Mouse (Mus musculus) limb, embryonic 15.5 days (tissue): ENCODE results near the gene Eva1c. TPM values are rescaled to one million over a fixed set of nuclear protein-coding genes. Genes with fewer than 3 reads are reported as not detected.

Source experiments
- ATAC-seq: fragments of 200-750 bp; cut with Nextera tagmentation; 2 replicates; pipeline ENCODE4 v1.8.0; 2017; ENCODE audit warnings: low read depth, moderate TSS enrichment; ENCODE audit not compliant: insufficient number of reproducible peaks, low FRiP score, low TSS enrichment
- H3K27ac ChIP-seq: fragments of 300-500 bp; sonication (generic); 2 replicates; pipeline ENCODE4 v1.5.1; 2015; ENCODE audit warnings: moderate library complexity, mild to moderate bottlenecking, inconsistent platforms
- H3K27me3 ChIP-seq: fragments of 300-500 bp; sonication (generic); 2 replicates; pipeline ENCODE4 v1.6.1; 2015; ENCODE audit warnings: inconsistent platforms
- H3K36me3 ChIP-seq: fragments of 300-500 bp; sonication (generic); 2 replicates; pipeline ENCODE4 v1.6.1; 2015; ENCODE audit warnings: inconsistent platforms
- H3K4me1 ChIP-seq: fragments of 300-500 bp; sonication (generic); 2 replicates; pipeline ENCODE4 v1.6.1; 2015; ENCODE audit warnings: inconsistent platforms
- H3K4me2 ChIP-seq: fragments of 300-500 bp; sonication (generic); 2 replicates; pipeline ENCODE4 v1.6.1; 2015; ENCODE audit warnings: mild to moderate bottlenecking, inconsistent platforms
- H3K4me3 ChIP-seq: fragments of 300-500 bp; sonication (generic); 2 replicates; pipeline ENCODE4 v1.5.1; 2015; ENCODE audit warnings: mild to moderate bottlenecking, inconsistent platforms
- H3K9ac ChIP-seq: fragments of 300-500 bp; sonication (generic); 2 replicates; pipeline ENCODE4 v1.6.1; 2015; ENCODE audit warnings: inconsistent platforms
- H3K9me3 ChIP-seq: fragments of 300-500 bp; sonication (generic); 2 replicates; pipeline ENCODE4 v1.6.1; 2016; ENCODE audit warnings: inconsistent platforms
- WGBS: fragments of 180-500 bp; shearing (Covaris S2); methylation state at CpG from one replicate; pipeline ENCODE4 v1.1.7; 2015; 5-methylcytosine and 5-hydroxymethylcytosine counted together
- microRNA-seq: library from miRNA; unstranded; fragments of <30 nt; microRNA quantifications from one replicate; pipeline ENCODE4, GENCODE M21; 2016
- polyA plus RNA-seq: library from polyadenylated mRNA; unstranded; fragments of >200 nt; fragmentation: Nextera tagmentation; extraction: Ambion mirVana; gene quantifications from 2 replicates; pipeline ENCODE4 v1.2.1, GENCODE M21; 2015

Gene Eva1c
- polyA plus RNA-seq, 1 experiment from 2014 or later, result 1.2 TPM

DNA sequence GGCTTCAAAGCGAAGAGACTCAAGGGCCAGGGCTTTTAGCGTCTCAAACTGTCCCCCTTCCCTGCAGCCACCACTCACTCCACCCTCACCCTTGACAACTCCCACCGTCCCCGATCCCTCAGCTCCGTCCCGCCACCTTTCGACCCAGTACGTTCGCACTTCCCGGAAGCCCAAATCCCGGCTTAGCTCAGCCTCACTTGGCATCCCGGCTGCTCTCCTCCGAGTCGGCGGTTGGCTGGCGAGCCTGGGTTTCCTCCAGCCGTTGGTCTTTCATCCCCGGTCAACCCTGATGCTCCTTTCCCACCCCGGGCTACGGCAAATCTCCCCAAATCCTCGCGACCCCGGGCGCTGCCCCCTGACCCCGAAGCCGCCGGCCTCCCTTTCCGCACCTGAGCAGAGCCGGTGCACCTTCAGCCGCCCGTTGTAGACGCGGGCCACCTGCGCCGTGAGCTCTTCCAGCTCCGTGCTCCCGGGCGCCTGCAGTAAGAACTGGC is 107.7 kb downstream of the Eva1c start:
- peak overlapping the region; percentile 81 for H3K9ac ChIP-seq
- peak overlapping the region; percentile 89 for H3K4me3 ChIP-seq
- peak overlapping the region; percentile 89 for H3K27ac ChIP-seq
- no peaks in the 10 kb centered on the region for H3K9me3 ChIP-seq
- under 1% methylated on average over 38 of the region's 38 CpGs for WGBS
- peaks cover 3% of the 10 kb centered on the region for H3K4me1 ChIP-seq
- peak overlapping the region; percentile 82 for H3K4me2 ChIP-seq
- H3K36me3 ChIP-seq, result peaks cover 20% of the 10 kb centered on the region
- no peaks in the 10 kb centered on the region for H3K27me3 ChIP-seq
- peak; percentile 53 for ATAC-seq

DNA sequence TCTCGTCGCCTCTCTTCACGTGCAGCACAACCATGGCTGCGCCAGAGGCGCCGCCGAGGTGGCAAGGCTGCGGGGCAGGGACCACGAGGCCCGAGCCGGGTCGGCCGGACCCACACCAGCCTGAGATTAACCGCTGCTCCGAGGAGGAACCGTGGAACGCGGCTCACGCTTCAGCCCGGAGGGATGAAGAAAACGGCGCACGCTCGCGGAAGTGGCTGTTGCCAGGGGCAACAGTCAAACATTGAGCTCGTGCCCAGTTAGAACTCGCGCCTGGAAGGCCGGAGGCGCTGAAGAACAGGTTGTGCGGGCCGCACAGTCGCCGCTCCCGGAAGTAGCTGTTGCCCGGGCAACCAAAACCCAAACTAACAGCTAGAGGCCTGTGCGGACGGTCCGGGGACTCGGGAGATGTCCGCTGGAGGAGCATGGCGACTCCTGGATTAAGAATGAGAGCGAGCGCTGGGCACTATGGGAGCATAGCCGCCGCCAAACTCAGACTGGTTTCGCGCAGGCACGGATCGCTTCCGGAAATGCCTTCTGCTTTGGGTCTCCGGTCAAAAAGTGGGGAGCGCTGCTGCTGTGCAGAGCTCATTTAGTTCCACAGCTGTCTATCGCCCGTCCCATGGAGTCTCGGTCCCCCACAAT is 108.3 kb downstream of the Eva1c start, which contains the start of gene Cfap298:
Gene Cfap298 (minus strand): TSS at position 428 of the 642 bp plus-strand sequence.
- WGBS, result under 1% methylated on average over 56 of the region's 56 CpGs
- Histone ChIP-seq H3K4me1 (peaks cover 3% of the 10 kb centered on the region), H3K9me3 (no peaks in the 10 kb centered on the region), H3K36me3 (peaks cover 14% of the 10 kb centered on the region), H3K9ac (peak within 1 kb of the TSS; percentile 81), H3K27ac (peak within 1 kb of the TSS; percentile 89), H3K4me3 (peak within 1 kb of the TSS; percentile 89), H3K27me3 (no peaks in the 10 kb centered on the region), H3K4me2 (peak within 1 kb of the TSS; percentile 82)
- peak; percentile 93 for ATAC-seq

DNA sequence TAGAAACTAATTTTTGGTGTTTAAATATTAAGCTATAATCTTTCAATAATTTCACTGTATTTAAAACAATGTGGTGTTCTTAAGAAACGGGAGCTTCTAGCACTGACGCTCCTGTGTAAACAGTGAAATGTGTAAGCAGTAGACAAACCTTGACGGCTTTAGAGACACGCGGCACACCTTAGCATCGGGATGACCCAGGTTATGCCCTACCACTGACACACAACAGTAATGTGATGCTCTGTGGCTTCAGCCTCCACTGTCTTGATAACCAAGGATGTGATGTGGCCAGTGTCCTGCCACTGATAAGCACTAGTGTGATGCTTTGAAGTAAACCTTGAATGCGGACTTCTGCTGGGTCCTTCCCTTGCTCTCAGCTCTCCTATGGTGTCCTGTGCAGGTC is 114.7 kb downstream of the Eva1c start:
- no peak overlapping the region for H3K4me3 ChIP-seq
- no peak overlapping the region for H3K27ac ChIP-seq
- ATAC-seq, result no peak
- WGBS, result 94% methylated on average over 7 of the region's 7 CpGs
- H3K4me1 ChIP-seq, result no peaks in the 10 kb centered on the region
- H3K27me3 ChIP-seq, result no peaks in the 10 kb centered on the region
- H3K9me3 ChIP-seq, result no peaks in the 10 kb centered on the region
- H3K9ac ChIP-seq, result no peak overlapping the region
- no peak overlapping the region for H3K4me2 ChIP-seq
- H3K36me3 ChIP-seq, result peaks cover 29% of the 10 kb centered on the region

DNA sequence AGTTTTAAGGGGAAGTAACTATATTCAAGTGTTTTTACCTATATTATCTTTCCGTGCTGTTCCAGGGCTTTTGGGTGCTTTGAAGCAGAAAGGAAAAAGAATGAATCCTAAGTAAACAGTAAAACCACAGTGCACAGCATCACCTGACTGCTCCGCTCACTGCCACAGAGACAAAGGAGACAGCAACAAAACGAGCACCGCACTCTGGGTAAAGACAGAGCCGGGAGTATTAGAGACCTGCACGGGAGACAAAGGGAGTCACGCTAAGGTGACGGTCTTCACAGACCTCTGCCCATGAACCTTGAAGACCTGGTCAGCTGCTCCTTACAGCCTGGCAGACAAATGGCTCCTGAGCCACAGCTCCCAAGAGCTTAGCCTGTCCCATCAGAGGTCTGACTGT is 120.5 kb downstream of the Eva1c start:
- Histone ChIP-seq H3K27ac (no peak overlapping the region), H3K9me3 (no peaks in the 10 kb centered on the region), H3K27me3 (no peaks in the 10 kb centered on the region), H3K9ac (no peak overlapping the region), H3K4me3 (no peak overlapping the region), H3K4me2 (no peak overlapping the region), H3K36me3 (peaks cover 42% of the 10 kb centered on the region), H3K4me1 (no peaks in the 10 kb centered on the region)
- ATAC-seq, result no peak
- 86% methylated on average over 8 of the region's 8 CpGs for WGBS

DNA sequence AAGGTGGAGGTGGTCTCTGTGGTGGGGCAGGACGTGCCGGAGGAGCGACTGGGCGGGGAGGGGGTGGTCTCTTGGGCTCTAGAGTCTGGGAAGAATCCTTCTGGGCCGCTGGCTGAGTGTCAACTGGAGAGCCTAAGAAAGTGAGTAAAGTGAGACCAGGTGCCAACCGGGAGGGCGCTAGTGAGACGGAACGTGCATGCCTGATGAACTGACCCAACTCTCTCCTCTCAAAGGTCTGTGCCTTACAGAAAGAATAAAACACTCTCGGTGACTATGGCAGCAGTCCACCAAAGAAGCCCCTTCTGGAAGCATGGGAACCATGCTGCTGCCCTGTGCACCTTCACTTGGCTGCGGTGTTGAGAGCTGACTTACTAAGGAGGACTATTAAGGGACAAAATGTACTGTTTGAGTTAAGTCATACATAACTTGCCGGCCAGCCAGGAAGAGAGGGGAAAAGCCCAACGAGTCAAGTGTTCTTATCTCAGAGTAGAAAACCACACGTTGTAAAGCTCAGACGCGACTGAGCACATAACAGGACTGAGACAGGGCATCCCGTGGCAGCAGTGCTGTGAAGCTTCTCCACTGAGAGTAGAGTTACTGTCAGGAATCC is 123.9 kb downstream of the Eva1c start:
- peaks cover 36% of the 10 kb centered on the region for H3K36me3 ChIP-seq
- H3K9ac ChIP-seq, result no peak overlapping the region
- no peaks in the 10 kb centered on the region for H3K4me1 ChIP-seq
- no peak for ATAC-seq
- H3K4me2 ChIP-seq, result no peak overlapping the region
- no peaks in the 10 kb centered on the region for H3K27me3 ChIP-seq
- no peaks in the 10 kb centered on the region for H3K9me3 ChIP-seq
- H3K4me3 ChIP-seq, result no peak overlapping the region
- no peak overlapping the region for H3K27ac ChIP-seq
- WGBS, result 54% methylated on average over 17 of the region's 17 CpGs

DNA sequence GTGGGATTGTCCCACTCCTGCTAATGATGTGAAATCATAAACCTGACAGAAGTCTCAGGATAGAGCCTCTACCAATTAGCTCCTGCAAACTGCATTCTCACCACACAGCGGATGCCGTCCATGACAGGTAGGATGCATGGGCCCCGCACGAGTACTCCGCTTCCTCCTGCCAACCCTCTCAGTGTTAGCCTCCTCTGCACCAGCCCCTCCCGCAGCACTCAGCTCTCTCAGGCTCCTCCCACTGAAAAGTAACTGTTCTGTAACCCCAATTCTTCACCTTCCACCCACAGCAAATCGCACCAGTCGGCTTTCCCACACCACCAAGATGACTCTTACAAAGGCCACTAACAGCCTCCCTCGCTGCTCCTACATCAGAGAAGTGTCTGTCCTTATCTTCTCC is 126.6 kb downstream of the Eva1c start:
- Histone ChIP-seq H3K36me3 (peaks cover 27% of the 10 kb centered on the region), H3K27ac (no peak overlapping the region), H3K9ac (no peak overlapping the region), H3K4me2 (no peak overlapping the region), H3K4me3 (no peak overlapping the region), H3K27me3 (no peaks in the 10 kb centered on the region), H3K4me1 (no peaks in the 10 kb centered on the region), H3K9me3 (no peaks in the 10 kb centered on the region)
- WGBS, result 85% methylated on average over 9 of the region's 9 CpGs
- no peak for ATAC-seq

DNA sequence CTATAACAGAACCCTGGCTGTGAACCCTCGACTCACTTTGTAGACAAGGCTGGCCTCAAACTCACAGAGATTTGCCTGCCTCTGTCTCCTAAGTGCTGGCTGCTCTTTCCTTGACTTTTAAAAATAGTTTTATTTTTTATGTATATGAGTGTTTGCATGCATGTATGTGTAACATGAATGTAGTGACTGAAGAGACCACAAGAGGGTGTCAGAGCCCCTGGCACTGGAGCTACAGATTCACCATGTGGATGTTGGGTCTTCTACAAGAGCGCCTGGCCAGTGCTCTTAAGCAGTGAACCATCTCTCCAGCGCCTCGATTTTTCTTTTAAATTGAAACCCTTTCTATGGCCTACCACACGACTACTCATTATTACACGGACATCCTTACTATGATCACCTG is 127.3 kb downstream of the Eva1c start:
- no peak overlapping the region for H3K27ac ChIP-seq
- WGBS, result 88% methylated on average over 6 of the region's 6 CpGs
- ATAC-seq, result no peak

More for the DNA sequence above, 127.3 kb downstream of the Eva1c start:
- no peaks in the 10 kb centered on the region for H3K4me1 ChIP-seq
- no peaks in the 10 kb centered on the region for H3K9me3 ChIP-seq
- H3K4me3 ChIP-seq, result no peak overlapping the region
- H3K36me3 ChIP-seq, result peaks cover 27% of the 10 kb centered on the region
- H3K9ac ChIP-seq, result no peak overlapping the region
- no peak overlapping the region for H3K4me2 ChIP-seq
- H3K27me3 ChIP-seq, result no peaks in the 10 kb centered on the region

Small RNA genes within 50 kb of the gene (microRNA-seq; reads per million reads assigned to microRNA genes)
- gene Gm22933, result not detected

Other genes with a start within 250 kb of the Eva1c start
- 50.4 and 57.0 TPM in 2 replicates for gene Mis18a, start 99.3 kb upstream of the Eva1c start, polyA plus RNA-seq
- gene Mrap, start 88.5 kb upstream of the Eva1c start, polyA plus RNA-seq, result 0.31 and 0.84 TPM in 2 replicates
- 7.3 and 8.7 TPM in 2 replicates for gene Urb1, start 16.3 kb upstream of the Eva1c start, polyA plus RNA-seq
- gene Cfap298, start 108.4 kb downstream of the Eva1c start, polyA plus RNA-seq, result 32.1 and 40.9 TPM in 2 replicates
- 10.4 and 10.9 TPM in 2 replicates for gene Synj1, start 184.6 kb downstream of the Eva1c start, polyA plus RNA-seq
- 51.9 and 55.1 TPM in 2 replicates for gene Paxbp1, start 217.8 kb downstream of the Eva1c start, polyA plus RNA-seq